Mouse (Mus musculus): ENCODE data around the gene Ppil1.
A peak's percentile ranks its signal among the peaks of the same experiment; 100 is the strongest.
"Not testable (repeated sequence)": the region's sequence is repeated elsewhere in the genome, so short reads cannot be mapped to it uniquely, and the experiment has no call there.

Gene Ppil1

DNA sequence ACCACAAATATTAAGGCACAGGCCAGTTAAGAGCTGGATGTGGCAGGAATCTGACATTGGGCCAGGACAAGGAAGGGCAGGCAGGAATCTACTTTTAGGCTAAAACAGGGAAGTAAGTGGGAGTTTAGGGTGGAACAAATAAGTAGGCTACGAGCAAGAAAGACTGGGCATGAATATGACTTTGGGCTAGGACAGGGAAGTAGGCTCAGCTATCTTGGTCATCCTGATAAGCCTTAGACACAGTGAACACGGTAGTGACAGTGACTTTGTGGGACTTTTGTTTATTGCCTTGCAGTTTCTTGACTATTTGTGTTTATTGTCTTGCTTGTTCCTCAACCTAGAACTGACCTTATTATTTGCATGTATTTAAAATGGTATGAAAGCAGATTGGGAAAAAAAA lies 10.8 kb downstream of the Ppil1 start:
- no peak for DNase-seq (ENCODE audit: low read depth, low spot score)

DNA sequence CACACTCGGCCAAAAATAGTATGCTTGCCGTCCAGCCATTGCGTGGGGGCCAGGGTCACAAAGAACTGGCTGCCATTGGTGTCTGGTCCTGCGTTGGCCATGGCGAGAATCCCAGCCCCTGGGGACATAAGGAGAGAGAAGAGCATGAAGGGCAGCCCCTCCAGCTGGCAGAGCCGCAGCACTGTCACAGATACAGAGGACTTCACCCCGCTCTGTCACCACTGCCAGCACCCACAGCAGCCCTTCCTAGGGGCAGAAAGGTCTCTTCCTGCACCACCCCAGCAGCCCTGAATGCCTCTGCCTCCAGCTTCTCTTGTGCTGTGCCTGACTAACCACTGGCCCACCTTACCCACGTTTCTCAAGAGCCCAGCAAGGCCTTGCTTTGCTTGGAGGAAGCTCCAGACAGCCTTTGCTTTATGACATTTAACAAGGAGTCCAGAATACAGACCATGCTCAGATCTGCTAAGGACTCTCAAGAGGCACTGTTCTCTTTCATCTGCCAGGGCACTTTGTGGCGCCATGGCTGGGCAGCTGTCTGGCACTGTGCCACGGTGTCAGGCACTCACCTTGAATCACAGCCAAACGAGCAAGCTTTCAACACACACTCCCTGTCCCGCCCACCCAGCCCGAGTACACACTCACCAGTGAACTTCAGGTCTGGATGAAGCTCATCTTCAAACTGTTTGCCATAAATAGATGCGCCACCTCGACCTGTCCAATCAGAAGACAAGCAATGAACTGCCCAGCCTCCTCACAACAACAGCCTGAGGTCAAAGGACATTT lies 12.2 kb downstream of the Ppil1 start:
- DNase-seq (ENCODE audit: low read depth, low spot score): no peak

- DNase-seq (ENCODE audit: low read depth, low spot score): not testable (repeated sequence)
Observed at GRCm38 (mm10) chr17:29251006-29251405, 13.0 kb downstream of the Ppil1 start.

- DNase-seq (ENCODE audit: low read depth, low spot score): peak; percentile 55
Observed at GRCm38 (mm10) chr17:29249512-29249911, 14.5 kb downstream of the Ppil1 start.

GRCm38 (mm10) chr17:29247881-29248280 lies 16.1 kb downstream of the Ppil1 start:
- DNase-seq (ENCODE audit: low read depth, low spot score): no peak

- peak; percentile 94 for DNase-seq (ENCODE audit: low read depth, low spot score)
Observed at GRCm38 (mm10) chr17:29246602-29247001, 17.4 kb downstream of the Ppil1 start.

- DNase-seq (ENCODE audit: low read depth, low spot score): no peak
Observed at GRCm38 (mm10) chr17:29245725-29246124, 18.3 kb downstream of the Ppil1 start.

- DNase-seq (ENCODE audit: low read depth, low spot score): no peak
Observed at GRCm38 (mm10) chr17:29244912-29245311, 19.1 kb downstream of the Ppil1 start.

- DNase-seq (ENCODE audit: low read depth, low spot score): no peak
Observed at GRCm38 (mm10) chr17:29238421-29238945, 25.5 kb downstream of the Ppil1 start.

- no peak for DNase-seq (ENCODE audit: low read depth, low spot score)
Observed at GRCm38 (mm10) chr17:29237772-29238420, 26.1 kb downstream of the Ppil1 start, which contains the start of gene Cpne5. Gene Cpne5, minus strand, starts transcription at chr17:29238167.

GRCm38 (mm10) chr17:29237267-29237771 lies 26.7 kb downstream of the Ppil1 start:
- DNase-seq (ENCODE audit: low read depth, low spot score): no peak

- no peak for DNase-seq (ENCODE audit: low read depth, low spot score)
Observed at GRCm38 (mm10) chr17:29236111-29236510, 27.9 kb downstream of the Ppil1 start.

- DNase-seq (ENCODE audit: low read depth, low spot score): no peak
Observed at GRCm38 (mm10) chr17:29231109-29231508, 32.9 kb downstream of the Ppil1 start.

DNA sequence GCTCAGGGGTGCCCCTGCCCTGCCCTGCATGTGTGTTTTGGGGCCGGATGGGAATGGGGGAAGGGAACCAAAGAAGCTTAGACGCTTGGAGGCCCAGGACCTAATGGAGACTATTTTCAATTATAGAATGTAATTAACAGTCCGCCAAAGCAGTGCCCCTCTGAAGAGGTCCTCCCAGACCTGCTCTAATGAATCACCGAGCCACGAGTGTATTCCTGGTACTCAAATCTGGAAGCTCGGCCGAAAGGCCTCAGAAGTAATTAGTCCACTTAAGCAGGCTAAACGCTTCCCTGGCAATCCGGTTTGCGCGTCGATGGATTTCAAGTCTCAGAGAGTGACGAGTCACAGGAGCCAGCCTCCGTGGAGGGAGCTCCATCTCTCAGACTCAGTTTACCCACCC lies 43.4 kb downstream of the Ppil1 start:
- DNase-seq (ENCODE audit: low read depth, low spot score): no peak

- peak; percentile 37 for DNase-seq (ENCODE audit: low read depth, low spot score)
Observed at GRCm38 (mm10) chr17:29218017-29218416, 46.0 kb downstream of the Ppil1 start.

GRCm38 (mm10) chr17:29216078-29216477 lies 47.9 kb downstream of the Ppil1 start:
- no peak for DNase-seq (ENCODE audit: low read depth, low spot score)

GRCm38 (mm10) chr17:29214655-29215054 lies 49.3 kb downstream of the Ppil1 start:
- no peak for DNase-seq (ENCODE audit: low read depth, low spot score)

DNA sequence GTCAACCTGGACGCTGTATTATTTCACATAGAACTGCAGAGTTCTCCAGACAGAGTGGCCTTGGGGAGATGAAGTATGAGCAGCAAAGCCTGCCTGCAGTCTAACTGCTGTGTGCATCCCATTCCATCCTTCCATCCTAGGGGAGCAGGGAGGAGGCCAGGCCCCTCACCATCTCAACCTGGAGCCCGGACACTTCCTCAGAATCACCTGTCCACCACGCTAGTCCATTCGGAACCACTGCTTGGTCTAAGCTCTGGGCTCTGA lies 49.9 kb downstream of the Ppil1 start:
- DNase-seq (ENCODE audit: low read depth, low spot score): no peak

- no peak for DNase-seq (ENCODE audit: low read depth, low spot score)
Observed at GRCm38 (mm10) chr17:29213381-29214192, 50.4 kb downstream of the Ppil1 start.

- DNase-seq (ENCODE audit: low read depth, low spot score): no peak
Observed at GRCm38 (mm10) chr17:29211836-29212235, 52.1 kb downstream of the Ppil1 start.

DNA sequence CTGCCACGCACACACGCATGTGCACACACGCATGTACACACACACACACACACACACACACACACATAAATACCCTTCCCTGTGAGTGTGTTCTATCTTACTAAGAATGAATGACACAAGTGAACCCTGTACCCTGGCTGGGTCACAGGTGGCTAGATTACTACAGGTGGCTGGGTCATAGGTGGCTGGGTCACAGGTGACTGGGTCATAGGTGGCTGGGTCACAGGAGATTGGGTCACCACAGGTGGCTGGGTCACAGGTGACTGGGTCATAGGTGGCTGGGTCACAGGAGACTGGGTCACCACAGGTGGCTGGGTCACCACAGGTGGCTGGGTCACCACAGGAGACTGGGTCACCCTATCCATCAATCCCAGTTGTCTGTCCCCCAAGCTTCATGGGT lies 53.9 kb downstream of the Ppil1 start:
- DNase-seq (ENCODE audit: low read depth, low spot score): no peak

GRCm38 (mm10) chr17:29206052-29206451 lies 57.9 kb downstream of the Ppil1 start:
- no peak for DNase-seq (ENCODE audit: low read depth, low spot score)
